Mouse (Mus musculus) thymus, adult 2 months (tissue): Measurements from ENCODE around the gene Actr1b.

Experiments
- CTCF ChIP-seq: fragments of 200-500 bp; IDR thresholded peaks from 2 replicates; pipeline ENCODE4 v1.5.1; 2012; ENCODE audit warnings: mild to moderate bottlenecking, control low read depth, low read length, moderate library complexity, borderline replicate concordance; ENCODE audit not compliant: control insufficient read depth, poor library complexity, insufficient read depth; ENCODE audit errors: extremely low read depth
- POLR2A ChIP-seq: fragments of 200-500 bp; IDR thresholded peaks from 2 replicates; pipeline ENCODE4 v1.6.1; 2012; ENCODE audit warnings: mild to moderate bottlenecking, low read length, control low read depth, moderate library complexity; ENCODE audit not compliant: control insufficient read depth, poor library complexity, insufficient read depth; ENCODE audit errors: extremely low read depth

DNA sequence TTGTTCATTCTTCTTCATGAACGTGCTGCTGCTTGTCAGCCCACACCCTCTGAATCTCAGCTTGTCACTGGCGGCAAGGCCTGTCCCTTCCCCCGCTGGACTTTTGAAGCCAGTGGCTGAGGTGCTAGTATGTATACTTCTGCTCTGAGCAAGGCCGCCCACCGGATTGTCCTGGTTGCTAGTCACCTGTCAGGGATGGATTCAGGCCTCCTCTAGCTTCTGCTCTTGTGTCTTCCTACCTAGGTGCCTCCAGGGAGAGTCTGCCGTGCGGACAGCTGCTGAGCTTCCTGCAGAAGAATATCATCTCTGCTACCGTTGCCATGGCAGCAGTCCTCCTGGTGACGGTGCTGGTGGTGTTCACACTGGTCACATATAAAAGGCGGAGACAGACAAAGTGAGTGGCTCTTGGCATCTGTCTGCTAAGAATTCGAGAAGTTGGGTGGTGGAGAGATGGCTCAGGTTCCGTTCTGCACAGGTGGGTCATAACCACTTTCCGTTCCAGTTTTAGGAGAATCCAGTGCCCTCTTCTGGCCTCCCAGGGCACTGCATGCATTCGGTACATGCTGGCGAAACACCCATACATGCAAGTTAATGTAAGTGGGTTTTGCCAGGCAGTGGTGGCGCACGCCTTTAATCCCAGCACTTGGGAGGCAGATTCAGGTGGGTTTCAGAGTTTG, 30.2 kb upstream of the Actr1b start:
- TF ChIP-seq POLR2A (no peak), CTCF (peak; percentile 77; the same call in 1 of the 2 replicates)
